Mouse (Mus musculus) left cerebral cortex, adult 8-10 months (tissue): ENCODE data around the gene Carm1. TPM values are rescaled to one million over a fixed set of nuclear protein-coding genes. Genes with fewer than 3 reads are reported as not detected.

Source experiments
- DNase-seq, 2 experiments: peaks; one replicate each; pipeline ENCODE4 v3.0.0; 2022; ENCODE audit warnings: low spot score in 2 of 2
- microRNA-seq, 2 experiments: library from miRNA; unstranded; fragments of <30 nt; microRNA quantifications; one replicate each; pipeline ENCODE4 v1.2.0; 2022
- total RNA-seq, 4 experiments: library from RNA; stranded (reverse); gene quantifications; 2 replicates each; pipeline ENCODE4 v1.2.4; 2022

The Carm1 gene
- total RNA-seq, 4 experiments from 2014 or later = 76.4 to 91.3 (median 83.1) TPM

GRCm38 (mm10) chr9:21614864-21615616 is 68.3 kb downstream of the Carm1 start:
- no peak for DNase-seq

- DNase-seq = peak; percentile 98 to 100
Measured at GRCm38 (mm10) chr9:21615617-21616231, 69.0 kb downstream of the Carm1 start, which contains the start of gene Smarca4. Gene Smarca4 (plus strand): TSS chr9:21616169.

GRCm38 (mm10) chr9:21616232-21616781 is 69.6 kb downstream of the Carm1 start:
- peak; percentile 82 to 84 for DNase-seq

GRCm38 (mm10) chr9:21617066-21617465 is 70.4 kb downstream of the Carm1 start:
- no peak for DNase-seq

- DNase-seq = no peak
Measured at GRCm38 (mm10) chr9:21620229-21620628, 73.5 kb downstream of the Carm1 start.

- no peak for DNase-seq
Measured at GRCm38 (mm10) chr9:21622676-21623075, 76.0 kb downstream of the Carm1 start.

GRCm38 (mm10) chr9:21625342-21626339 is 78.9 kb downstream of the Carm1 start:
- no peak for DNase-seq

GRCm38 (mm10) chr9:21626571-21626970 is 79.9 kb downstream of the Carm1 start:
- DNase-seq = no peak

- no peak for DNase-seq
Measured at GRCm38 (mm10) chr9:21627145-21627795, 80.6 kb downstream of the Carm1 start.

GRCm38 (mm10) chr9:21630673-21631072 is 84.0 kb downstream of the Carm1 start:
- peak in 1 of 2 experiments; percentile 35 for DNase-seq

GRCm38 (mm10) chr9:21633106-21633505 is 86.4 kb downstream of the Carm1 start:
- DNase-seq = no peak

GRCm38 (mm10) chr9:21635639-21636038 is 88.9 kb downstream of the Carm1 start:
- DNase-seq = no peak

GRCm38 (mm10) chr9:21639031-21639430 is 92.3 kb downstream of the Carm1 start:
- no peak for DNase-seq

Small RNAs within 50 kb of the gene (microRNA-seq; reads per million reads assigned to microRNA genes)
- gene Mir1946b = 0 reads per million in 2 experiments

Other genes with a start within 250 kb of the Carm1 start
- 1 to 10 TPM; 1.2 to 1.5 (median 1.4) TPM for gene Ap1m2, start 234.6 kb upstream of the Carm1 start, total RNA-seq
- 10 to 100 TPM; 48.0 to 68.9 (median 52.3) TPM for gene Slc44a2, start 226.2 kb upstream of the Carm1 start, total RNA-seq
- gene Ilf3, start 179.0 kb upstream of the Carm1 start, total RNA-seq = 10 to 100 TPM; 90.2 to 93.1 (median 91.0) TPM
- gene Qtrt1, start 135.1 kb upstream of the Carm1 start, total RNA-seq = 10 to 100 TPM; 17.0 to 28.0 (median 23.5) TPM
- gene Dnm2, start 122.0 kb upstream of the Carm1 start, total RNA-seq = 10 to 100 TPM; 49.5 to 64.9 (median 60.9) TPM
- gene Tmed1, start 36.6 kb upstream of the Carm1 start, total RNA-seq = 10 to 100 TPM; 15.1 to 18.4 (median 16.4) TPM
- under 1 TPM in 3 of 4 experiments, not detected in 1; 0.27 to 0.68 (median 0.41) TPM for gene AB124611, start 20.7 kb upstream of the Carm1 start, total RNA-seq
- 10 to 100 TPM; 52.8 to 64.0 (median 54.5) TPM for gene Timm29, start 45.8 kb downstream of the Carm1 start, total RNA-seq
- gene Yipf2, start 45.9 kb downstream of the Carm1 start, total RNA-seq = 10 to 100 TPM; 20.7 to 25.4 (median 22.7) TPM
- gene Smarca4, start 69.3 kb downstream of the Carm1 start, total RNA-seq = 100 to 1,000 TPM in 2 of 4 experiments, 10 to 100 TPM in 2; 96.5 to 103 (median 99.6) TPM
- 10 to 100 TPM; 23.7 to 32.4 (median 28.6) TPM for gene Ldlr, start 176.6 kb downstream of the Carm1 start, total RNA-seq
- gene Spc24, start 213.4 kb downstream of the Carm1 start, total RNA-seq = 1 to 10 TPM; 2.0 to 2.5 (median 2.2) TPM